In genomic region chr6:22026761-22027594, GRCm38 (mm10) we compare ENCODE assay signal across 13 mouse cellular contexts. TPM values are rescaled to one million over a fixed set of nuclear protein-coding genes. Genes with fewer than 3 reads are reported as not detected.
DNase-seq lines count a peak whose midpoint lies in the region; ATAC-seq and TF ChIP-seq lines count a peak whose summit lies in the region.
"Had no signal": no experiment of that assay in that cellular context is flagged by ENCODE, and none has a peak within 500 bp of the region (broad histone marks: within the 10 kb centered on the region; RNA-seq: fewer than 3 reads in every experiment).

No protein-coding gene starts in this region.

- no peak for TF ChIP-seq CTCF in intestine, postnatal 0 days (IDR thresholded peaks at IDR 0.05; ENCODE audit: low read depth)

- H3K27me3 ChIP-seq in intestine, embryonic 14.5 days (replicated peaks; ENCODE audit: control insufficient read depth, insufficient read depth, low read length) = no peaks in the 10 kb centered on the region
- no peaks in the 10 kb centered on the region for H3K27me3 ChIP-seq in intestine, postnatal 0 days (replicated peaks; ENCODE audit: control insufficient read depth, insufficient read depth, low read length)
- H3K27me3 ChIP-seq in midbrain, embryonic 11.5 days (ENCODE audit: control insufficient read depth, insufficient read depth, low read length) = no peaks in the 10 kb centered on the region
- H3K27me3 ChIP-seq in midbrain, embryonic 14.5 days (ENCODE audit: control insufficient read depth, insufficient read depth, low read length) = no peaks in the 10 kb centered on the region
- no peaks in the 10 kb centered on the region; the same call in 1 of the 2 replicates for H3K27me3 ChIP-seq in forebrain, embryonic 12.5 days

- no peak for ATAC-seq in intestine, embryonic 14.5 days (replicated peaks; ENCODE audit: low FRiP score, low TSS enrichment, low read depth)
- no peak for ATAC-seq in intestine, postnatal 0 days
- ATAC-seq in midbrain, embryonic 11.5 days (ENCODE audit: low FRiP score) = no peak
- no peak for ATAC-seq in midbrain, embryonic 14.5 days (ENCODE audit: low FRiP score, low TSS enrichment)
- peak; percentile 67; the same call in 1 of the 2 replicates for ATAC-seq in forebrain, embryonic 12.5 days (ENCODE audit: low FRiP score)
- ATAC-seq: CD4-positive, CD25-positive, alpha-beta regulatory T cell, adult 4 months had no signal

- WGBS in intestine, embryonic 14.5 days = 83% methylated on average over 9 of the region's 9 CpGs
- 84% methylated on average over 9 of the region's 9 CpGs for WGBS in intestine, postnatal 0 days
- 75% methylated on average over 9 of the region's 9 CpGs for WGBS in midbrain, embryonic 11.5 days
- WGBS in midbrain, embryonic 14.5 days = 78% methylated on average over 9 of the region's 9 CpGs
- WGBS in forebrain, embryonic 12.5 days = 58% methylated on average over 9 of the region's 9 CpGs

- H3K36me3 ChIP-seq in intestine, embryonic 14.5 days (ENCODE audit: control insufficient read depth, insufficient read depth, low read length) = no peaks in the 10 kb centered on the region
- H3K36me3 ChIP-seq in intestine, postnatal 0 days (ENCODE audit: control insufficient read depth, insufficient read depth) = no peaks in the 10 kb centered on the region
- no peaks in the 10 kb centered on the region for H3K36me3 ChIP-seq in midbrain, embryonic 11.5 days (ENCODE audit: control insufficient read depth, insufficient read depth, low read length)
- no peaks in the 10 kb centered on the region for H3K36me3 ChIP-seq in midbrain, embryonic 14.5 days (ENCODE audit: control insufficient read depth, insufficient read depth, low read length)
- no peaks in the 10 kb centered on the region for H3K36me3 ChIP-seq in forebrain, embryonic 12.5 days (replicated peaks)

- H3K4me2 ChIP-seq in intestine, embryonic 14.5 days (ENCODE audit: low read length) = no peak overlapping the region
- no peak overlapping the region for H3K4me2 ChIP-seq in intestine, postnatal 0 days (replicated peaks; ENCODE audit: low read depth)
- H3K4me2 ChIP-seq in midbrain, embryonic 11.5 days = no peak overlapping the region
- no peak overlapping the region for H3K4me2 ChIP-seq in midbrain, embryonic 14.5 days (ENCODE audit: low read length)
- H3K4me2 ChIP-seq in forebrain, embryonic 12.5 days = no peak overlapping the region

- H3K4me1 ChIP-seq in intestine, embryonic 14.5 days (replicated peaks; ENCODE audit: control insufficient read depth, insufficient read depth, low read length) = peaks cover 14% of the 10 kb centered on the region
- no peaks in the 10 kb centered on the region for H3K4me1 ChIP-seq in intestine, postnatal 0 days (replicated peaks; ENCODE audit: control insufficient read depth, insufficient read depth, low read length)
- no peaks in the 10 kb centered on the region for H3K4me1 ChIP-seq in midbrain, embryonic 11.5 days (ENCODE audit: control insufficient read depth, insufficient read depth, low read length)
- H3K4me1 ChIP-seq in midbrain, embryonic 14.5 days (ENCODE audit: control insufficient read depth, insufficient read depth, low read length) = peaks cover 7% of the 10 kb centered on the region; the same call in 1 of the 2 replicates
- 0 out of 2 replicates have a peak, but pooled peaks cover 2% of the 10 kb centered on the region for H3K4me1 ChIP-seq in forebrain, embryonic 12.5 days

- no peaks in the 10 kb centered on the region for H3K9me3 ChIP-seq in intestine, embryonic 14.5 days (ENCODE audit: control insufficient read depth, low read length)
- H3K9me3 ChIP-seq in intestine, postnatal 0 days (ENCODE audit: control insufficient read depth) = no peaks in the 10 kb centered on the region
- H3K9me3 ChIP-seq in midbrain, embryonic 11.5 days (ENCODE audit: control insufficient read depth, low read length) = no peaks in the 10 kb centered on the region
- no peaks in the 10 kb centered on the region for H3K9me3 ChIP-seq in midbrain, embryonic 14.5 days (ENCODE audit: control insufficient read depth, low read length)
- H3K9me3 ChIP-seq in forebrain, embryonic 12.5 days = no peaks in the 10 kb centered on the region

- peak; percentile 15 for DNase-seq in intestine, embryonic 14.5 days (ENCODE audit: low spot score)
- DNase-seq in midbrain, embryonic 11.5 days (ENCODE audit: low spot score, missing footprints) = peak; percentile 69
- DNase-seq in midbrain, embryonic 14.5 days = no peak
- peak; percentile 45 for DNase-seq in retina, postnatal 1 day
- DNase-seq in cerebellum, adult 9-10 months = no peak
- DNase-seq in cerebellum, adult 9-11 months = no peak
- DNase-seq: cerebellum, postnatal 25 days; spleen, adult 18-20 months; thymus, adult 18-20 months had no signal

- H3K9ac ChIP-seq in intestine, embryonic 14.5 days (ENCODE audit: low read length) = no peak overlapping the region
- no peak overlapping the region for H3K9ac ChIP-seq in intestine, postnatal 0 days (ENCODE audit: low read depth, low read length)
- no peak overlapping the region for H3K9ac ChIP-seq in midbrain, embryonic 11.5 days (ENCODE audit: low read length)
- H3K9ac ChIP-seq in midbrain, embryonic 14.5 days (replicated peaks; ENCODE audit: low read length) = no peak overlapping the region
- H3K9ac ChIP-seq in forebrain, embryonic 12.5 days = no peak overlapping the region

- no peak overlapping the region for H3K27ac ChIP-seq in intestine, embryonic 14.5 days (ENCODE audit: low read depth)
- H3K27ac ChIP-seq in intestine, postnatal 0 days (ENCODE audit: low read depth, low read length) = no peak overlapping the region
- H3K27ac ChIP-seq in midbrain, embryonic 11.5 days (ENCODE audit: low read depth, low read length) = no peak overlapping the region
- no peak overlapping the region for H3K27ac ChIP-seq in midbrain, embryonic 14.5 days (replicated peaks; ENCODE audit: low read depth, low read length)
- no peak overlapping the region for H3K27ac ChIP-seq in forebrain, embryonic 12.5 days
- H3K27ac ChIP-seq: macrophage had no signal

- H3K4me3 ChIP-seq in intestine, embryonic 14.5 days (ENCODE audit: low read depth, low read length) = no peak overlapping the region
- H3K4me3 ChIP-seq in intestine, postnatal 0 days (ENCODE audit: low read depth, low read length) = no peak overlapping the region
- H3K4me3 ChIP-seq in midbrain, embryonic 11.5 days (ENCODE audit: low read depth, low read length) = no peak overlapping the region
- H3K4me3 ChIP-seq in midbrain, embryonic 14.5 days (replicated peaks; ENCODE audit: low read depth, low read length) = no peak overlapping the region
- no peak overlapping the region for H3K4me3 ChIP-seq in forebrain, embryonic 12.5 days (replicated peaks)

RNA-seq across cellular contexts. Expression of gene Cped1, which starts 41.3 kb away (rescaled TPM):
- 35.5 and 38.5 TPM in 2 replicates for polyA plus RNA-seq in intestine, embryonic 14.5 days (2014; fragmentation: Nextera tagmentation; extraction: Ambion mirVana)
- polyA plus RNA-seq in intestine, postnatal 0 days (2015; fragmentation: Nextera tagmentation; extraction: Ambion mirVana) = 11.0 and 11.2 TPM in 2 replicates
- polyA plus RNA-seq in midbrain, embryonic 11.5 days (2014; fragmentation: Nextera tagmentation; extraction: Ambion mirVana) = 9.6 and 12.9 TPM in 2 replicates
- polyA plus RNA-seq in midbrain, embryonic 14.5 days (2014; fragmentation: Nextera tagmentation; extraction: Ambion mirVana) = 0.46 and 4.9 TPM in 2 replicates
- polyA plus RNA-seq in forebrain, embryonic 12.5 days (2016; fragmentation: Nextera tagmentation; extraction: Ambion mirVana) = 9.4 and 12.0 TPM in 2 replicates

Comparison
In these comparisons a context has a peak if more than half of its experiments do, and no peak if none do; other contexts are left out.
1. DNase-seq: peak in intestine, embryonic 14.5 days (single experiment), midbrain, embryonic 11.5 days (single experiment) and retina, postnatal 1 day (single experiment); none in midbrain, embryonic 14.5 days (single experiment), cerebellum, adult 9-10 months (single experiment) and cerebellum, adult 9-11 months (single experiment).